Mouse (Mus musculus) neural tube, embryonic 14.5 days (tissue): ENCODE results near the gene Tmem114. TPM values are rescaled to one million over a fixed set of nuclear protein-coding genes. Genes with fewer than 3 reads are reported as not detected.

Source experiments
- ATAC-seq: fragments of 200-750 bp; cut with Nextera tagmentation; 2 replicates; pipeline ENCODE4 v1.8.0; 2017; ENCODE audit warnings: low read depth, mild to moderate bottlenecking, moderate TSS enrichment, moderate library complexity
- H3K27ac ChIP-seq: fragments of 300-500 bp; sonication (generic); 2 replicates; pipeline ENCODE4 v1.5.1; 2014; ENCODE audit warnings: low read depth, mild to moderate bottlenecking, control low read depth, low read length, moderate library complexity, mixed read lengths
- H3K27me3 ChIP-seq: fragments of 300-500 bp; sonication (generic); 2 replicates; pipeline ENCODE4 v1.6.1; 2014; ENCODE audit warnings: low read length; ENCODE audit not compliant: control insufficient read depth, insufficient read depth
- H3K36me3 ChIP-seq: fragments of 300-500 bp; sonication (generic); 2 replicates; pipeline ENCODE4 v1.6.1; 2014; ENCODE audit warnings: low read length, mixed read lengths; ENCODE audit not compliant: control insufficient read depth, insufficient read depth
- H3K4me1 ChIP-seq: fragments of 300-500 bp; sonication (generic); 2 replicates; pipeline ENCODE4 v1.6.1; 2014; ENCODE audit warnings: low read length; ENCODE audit not compliant: control insufficient read depth, insufficient read depth
- H3K4me2 ChIP-seq: fragments of 300-500 bp; sonication (generic); 2 replicates; pipeline ENCODE4 v1.6.1; 2014; ENCODE audit warnings: mild to moderate bottlenecking, low read depth, low read length, control low read depth
- H3K4me3 ChIP-seq: fragments of 300-500 bp; sonication (generic); 2 replicates; pipeline ENCODE4 v1.5.1; 2014; ENCODE audit warnings: low read depth, low read length, control low read depth, mixed read lengths
- H3K9ac ChIP-seq: fragments of 300-500 bp; sonication (generic); replicated peaks from 2 replicates; pipeline ENCODE4 v1.6.1; 2014; ENCODE audit warnings: low read depth, mild to moderate bottlenecking, control low read depth, low read length, mixed read lengths
- H3K9me3 ChIP-seq: fragments of 300-500 bp; sonication (generic); 2 replicates; pipeline ENCODE4 v1.6.1; 2016; ENCODE audit warnings: low read length; ENCODE audit not compliant: control insufficient read depth
- WGBS: fragments of 180-500 bp; shearing (Covaris S2); extraction: QIAGEN DNeasy Blood & Tissue Kit; methylation state at CpG from one replicate; pipeline ENCODE4 v1.1.7; 2014; 5-methylcytosine and 5-hydroxymethylcytosine counted together
- polyA plus RNA-seq: library from polyadenylated mRNA; unstranded; fragments of >200 nt; fragmentation: Nextera tagmentation; extraction: Ambion mirVana; gene quantifications from 2 replicates; pipeline ENCODE4 v1.2.1, GENCODE M21; 2014

The Tmem114 gene
- polyA plus RNA-seq, 1 experiment from 2014 or later: 0.28 TPM

- Histone ChIP-seq H3K36me3 (no peaks in the 10 kb centered on the region), H3K4me3 (no peak overlapping the region), H3K4me2 (no peak overlapping the region), H3K9me3 (no peaks in the 10 kb centered on the region), H3K27me3 (no peaks in the 10 kb centered on the region), H3K4me1 (no peaks in the 10 kb centered on the region), H3K27ac (no peak overlapping the region), H3K9ac (no peak overlapping the region)
- ATAC-seq: no peak
These were observed 30.0 kb downstream of the Tmem114 start for GRCm38 (mm10) chr16:8394946-8395345.

- ATAC-seq: no peak
- Histone ChIP-seq H3K9ac (no peak overlapping the region), H3K4me2 (no peak overlapping the region), H3K36me3 (no peaks in the 10 kb centered on the region), H3K4me1 (no peaks in the 10 kb centered on the region), H3K27me3 (no peaks in the 10 kb centered on the region), H3K4me3 (no peak overlapping the region), H3K9me3 (no peaks in the 10 kb centered on the region), H3K27ac (no peak overlapping the region)
- WGBS: 94% methylated on average over 1 of the region's 1 CpGs
These were observed 36.4 kb downstream of the Tmem114 start for GRCm38 (mm10) chr16:8388491-8388890.

- WGBS: 72% methylated on average over 6 of the region's 6 CpGs
- Histone ChIP-seq H3K9ac (no peak overlapping the region), H3K27ac (no peak overlapping the region), H3K36me3 (no peaks in the 10 kb centered on the region), H3K4me3 (no peak overlapping the region), H3K4me2 (no peak overlapping the region), H3K27me3 (no peaks in the 10 kb centered on the region), H3K9me3 (no peaks in the 10 kb centered on the region), H3K4me1 (no peaks in the 10 kb centered on the region)
- no peak for ATAC-seq
These were observed 38.5 kb downstream of the Tmem114 start for GRCm38 (mm10) chr16:8386386-8386785.

GRCm38 (mm10) chr16:8385679-8386078 lies 39.3 kb downstream of the Tmem114 start:
- H3K36me3 ChIP-seq: no peaks in the 10 kb centered on the region
- H3K27me3 ChIP-seq: no peaks in the 10 kb centered on the region
- H3K4me3 ChIP-seq: no peak overlapping the region
- H3K27ac ChIP-seq: no peak overlapping the region
- H3K4me1 ChIP-seq: no peaks in the 10 kb centered on the region
- WGBS: 70% methylated on average over 5 of the region's 5 CpGs
- H3K4me2 ChIP-seq: no peak overlapping the region
- H3K9ac ChIP-seq: no peak overlapping the region
- no peak for ATAC-seq
- no peaks in the 10 kb centered on the region for H3K9me3 ChIP-seq

- WGBS: 72% methylated on average over 10 of the region's 10 CpGs
- H3K27me3 ChIP-seq: no peaks in the 10 kb centered on the region
- no peak overlapping the region for H3K4me2 ChIP-seq
- no peak overlapping the region for H3K27ac ChIP-seq
- no peaks in the 10 kb centered on the region for H3K4me1 ChIP-seq
- no peak overlapping the region for H3K4me3 ChIP-seq
- H3K9ac ChIP-seq: no peak overlapping the region
- ATAC-seq: no peak
- H3K9me3 ChIP-seq: no peaks in the 10 kb centered on the region
- no peaks in the 10 kb centered on the region for H3K36me3 ChIP-seq
These were observed 40.2 kb downstream of the Tmem114 start for GRCm38 (mm10) chr16:8384772-8385171.

GRCm38 (mm10) chr16:8383396-8383795 lies 41.5 kb downstream of the Tmem114 start:
- WGBS: 85% methylated on average over 9 of the region's 9 CpGs
- no peak overlapping the region for H3K27ac ChIP-seq
- H3K9ac ChIP-seq: no peak overlapping the region
- no peaks in the 10 kb centered on the region for H3K9me3 ChIP-seq
- H3K27me3 ChIP-seq: no peaks in the 10 kb centered on the region
- no peak for ATAC-seq
- no peaks in the 10 kb centered on the region for H3K4me1 ChIP-seq
- H3K36me3 ChIP-seq: no peaks in the 10 kb centered on the region
- no peak overlapping the region for H3K4me2 ChIP-seq
- no peak overlapping the region for H3K4me3 ChIP-seq

- Histone ChIP-seq H3K9ac (no peak overlapping the region), H3K4me2 (no peak overlapping the region), H3K9me3 (no peaks in the 10 kb centered on the region), H3K27me3 (no peaks in the 10 kb centered on the region), H3K36me3 (no peaks in the 10 kb centered on the region), H3K4me1 (no peaks in the 10 kb centered on the region), H3K4me3 (no peak overlapping the region), H3K27ac (no peak overlapping the region)
- WGBS: 58% methylated on average over 3 of the region's 3 CpGs
- no peak for ATAC-seq
These were observed 61.9 kb downstream of the Tmem114 start for GRCm38 (mm10) chr16:8363066-8363465.

Other genes with a start within 250 kb of the Tmem114 start
- gene Mettl22, start 45.7 kb upstream of the Tmem114 start, polyA plus RNA-seq: 48.4 and 63.4 TPM in 2 replicates
- 84.9 and 115 TPM in 2 replicates for gene Abat, start 88.3 kb upstream of the Tmem114 start, polyA plus RNA-seq
- gene Pmm2, start 212.5 kb upstream of the Tmem114 start, polyA plus RNA-seq: 38.7 and 39.4 TPM in 2 replicates
- 13.8 and 17.7 TPM in 2 replicates for gene Tmem186, start 212.6 kb upstream of the Tmem114 start, polyA plus RNA-seq
- 58.5 and 73.7 TPM in 2 replicates for gene Carhsp1, start 247.0 kb upstream of the Tmem114 start, polyA plus RNA-seq